Mouse (Mus musculus): ENCODE measurements around the gene Gltp.
A peak's percentile ranks its signal among the peaks of the same experiment; 100 is the strongest.

DNA sequence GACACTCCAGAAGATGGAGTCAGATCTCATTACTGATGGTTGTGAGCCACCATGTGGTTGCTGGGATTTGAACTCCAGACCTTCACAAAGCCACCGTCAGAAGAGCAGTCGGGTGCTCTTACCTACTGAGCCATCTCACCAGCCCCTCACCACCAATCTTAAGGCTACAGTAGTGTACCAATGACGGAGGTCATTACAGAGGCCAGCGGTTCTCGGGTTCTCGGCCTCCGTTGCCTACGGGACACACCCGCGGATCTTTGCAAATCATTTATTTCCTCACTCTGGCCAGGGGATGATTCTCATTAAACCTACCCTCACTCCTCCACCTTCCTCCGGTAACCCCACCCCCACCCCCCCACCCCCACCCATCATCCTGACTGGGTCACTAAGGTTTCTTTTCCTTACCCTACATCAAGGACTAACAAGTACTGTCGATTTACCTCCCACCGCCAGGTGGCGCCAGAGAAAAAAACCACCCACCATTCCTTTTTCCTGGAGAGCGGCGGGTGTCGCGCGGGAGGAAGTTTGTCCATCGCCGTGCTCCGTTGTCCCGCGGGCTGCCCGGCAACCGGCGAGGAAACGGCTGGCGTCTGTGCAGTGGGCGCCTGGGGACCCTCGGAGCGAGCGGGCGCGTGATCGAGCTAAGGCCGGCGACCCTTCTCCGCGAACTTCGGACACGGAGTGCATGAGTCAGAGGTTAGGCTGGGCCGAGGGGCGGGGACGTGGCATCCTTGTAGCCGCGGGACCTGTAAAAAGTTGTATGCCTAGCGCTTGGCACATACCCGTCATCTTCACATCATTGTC, 16.7 kb upstream of the Gltp start, which contains the start of gene Tchp:
- TF ChIP-seq CTCF (IDR thresholded peaks at IDR 0.05; ENCODE audit: insufficient read depth, low read depth, low read length), result peak; percentile 73
- TF ChIP-seq POLR2A (IDR thresholded peaks at IDR 0.05; ENCODE audit: insufficient read depth, low read depth, low read length), result peak; percentile 56

Measured in olfactory bulb, adult 2 months (tissue).